Mouse (Mus musculus): ENCODE results near the gene Avpi1. TPM values are rescaled to one million over a fixed set of nuclear protein-coding genes. Genes with fewer than 3 reads are reported as not detected.

Gene Avpi1
- total and polyA plus RNA-seq, 2 experiments from 2014 or later: 9.3 to 11.9 TPM

- Histone ChIP-seq H3K4me2 (ENCODE audit: low read depth, low read length, poor library complexity, severe bottlenecking) (no peak overlapping the region), H3K9ac (replicated peaks; ENCODE audit: low read length, poor library complexity, severe bottlenecking) (no peak overlapping the region), H3K4me3 (ENCODE audit: low read depth, low read length) (no peak overlapping the region), H3K27me3 (ENCODE audit: insufficient read depth, low read length) (no peaks in the 10 kb centered on the region), H3K36me3 (ENCODE audit: insufficient read depth, low read length) (peaks cover 23% of the 10 kb centered on the region), H3K4me1 (ENCODE audit: insufficient read depth, low read length) (peaks cover 10% of the 10 kb centered on the region), H3K9me3 (ENCODE audit: low read length) (no peaks in the 10 kb centered on the region), H3K27ac (ENCODE audit: low read depth, low read length) (no peak overlapping the region)
- DNase-seq (ENCODE audit: low spot score) (no peak), ATAC-seq (ENCODE audit: low FRiP score) (no peak)
- no peak for TF ChIP-seq CTCF (IDR thresholded peaks at IDR 0.05)
- 84% methylated on average over 11 of the region's 11 CpGs for WGBS
Measured at GRCm38 (mm10) chr19:42125501-42126218, 3.2 kb downstream of the Avpi1 start.

GRCm38 (mm10) chr19:42124684-42125083 is 4.2 kb downstream of the Avpi1 start:
- Histone ChIP-seq H3K4me2 (ENCODE audit: low read depth, low read length, poor library complexity, severe bottlenecking) (no peak overlapping the region), H3K4me3 (ENCODE audit: low read depth, low read length) (no peak overlapping the region), H3K27ac (ENCODE audit: low read depth, low read length) (no peak overlapping the region), H3K9ac (replicated peaks; ENCODE audit: low read length, poor library complexity, severe bottlenecking) (no peak overlapping the region), H3K27me3 (ENCODE audit: insufficient read depth, low read length) (no peaks in the 10 kb centered on the region), H3K36me3 (ENCODE audit: insufficient read depth, low read length) (peaks cover 32% of the 10 kb centered on the region), H3K9me3 (ENCODE audit: low read length) (no peaks in the 10 kb centered on the region), H3K4me1 (ENCODE audit: insufficient read depth, low read length) (peaks cover 7% of the 10 kb centered on the region)
- ATAC-seq (ENCODE audit: low FRiP score) (no peak), DNase-seq (ENCODE audit: low spot score) (peak; percentile 20)
- 89% methylated on average over 13 of the region's 13 CpGs for WGBS
- no peak for TF ChIP-seq CTCF (IDR thresholded peaks at IDR 0.05)

GRCm38 (mm10) chr19:42120451-42120850 is 8.4 kb downstream of the Avpi1 start:
- Histone ChIP-seq H3K27ac (ENCODE audit: low read depth, low read length) (no peak overlapping the region), H3K36me3 (ENCODE audit: insufficient read depth, low read length) (peaks cover 54% of the 10 kb centered on the region), H3K9me3 (ENCODE audit: low read length) (no peaks in the 10 kb centered on the region), H3K4me1 (ENCODE audit: insufficient read depth, low read length) (no peaks in the 10 kb centered on the region), H3K27me3 (ENCODE audit: insufficient read depth, low read length) (no peaks in the 10 kb centered on the region), H3K4me2 (ENCODE audit: low read depth, low read length, poor library complexity, severe bottlenecking) (no peak overlapping the region), H3K9ac (replicated peaks; ENCODE audit: low read length, poor library complexity, severe bottlenecking) (no peak overlapping the region), H3K4me3 (ENCODE audit: low read depth, low read length) (no peak overlapping the region)
- ATAC-seq (ENCODE audit: low FRiP score) (no peak), DNase-seq (ENCODE audit: low spot score) (no peak)
- TF ChIP-seq CTCF (IDR thresholded peaks at IDR 0.05): no peak
- 90% methylated on average over 8 of the region's 8 CpGs for WGBS

- H3K9me3 ChIP-seq (ENCODE audit: low read length): no peaks in the 10 kb centered on the region
- H3K4me1 ChIP-seq (ENCODE audit: insufficient read depth, low read length): no peaks in the 10 kb centered on the region
- WGBS: 94% methylated on average over 5 of the region's 5 CpGs
- H3K27me3 ChIP-seq (ENCODE audit: insufficient read depth, low read length): no peaks in the 10 kb centered on the region
- ATAC-seq (ENCODE audit: low FRiP score): no peak
- no peak for DNase-seq (ENCODE audit: low spot score)
- no peak for TF ChIP-seq CTCF (IDR thresholded peaks at IDR 0.05)
- H3K9ac ChIP-seq (replicated peaks; ENCODE audit: low read length, poor library complexity, severe bottlenecking): no peak overlapping the region
- no peak overlapping the region for H3K4me3 ChIP-seq (ENCODE audit: low read depth, low read length)
- H3K36me3 ChIP-seq (ENCODE audit: insufficient read depth, low read length): peaks cover 56% of the 10 kb centered on the region
- no peak overlapping the region for H3K27ac ChIP-seq (ENCODE audit: low read depth, low read length)
- no peak overlapping the region for H3K4me2 ChIP-seq (ENCODE audit: low read depth, low read length, poor library complexity, severe bottlenecking)
Measured at GRCm38 (mm10) chr19:42118596-42118995, 10.3 kb downstream of the Avpi1 start.

GRCm38 (mm10) chr19:42118142-42118541 is 10.7 kb downstream of the Avpi1 start:
- ATAC-seq (ENCODE audit: low FRiP score): no peak
- no peak overlapping the region for H3K27ac ChIP-seq (ENCODE audit: low read depth, low read length)
- H3K9ac ChIP-seq (replicated peaks; ENCODE audit: low read length, poor library complexity, severe bottlenecking): no peak overlapping the region
- no peak for DNase-seq (ENCODE audit: low spot score)
- no peaks in the 10 kb centered on the region for H3K9me3 ChIP-seq (ENCODE audit: low read length)
- no peaks in the 10 kb centered on the region for H3K4me1 ChIP-seq (ENCODE audit: insufficient read depth, low read length)
- H3K36me3 ChIP-seq (ENCODE audit: insufficient read depth, low read length): peaks cover 54% of the 10 kb centered on the region
- no peak for TF ChIP-seq CTCF (IDR thresholded peaks at IDR 0.05)
- no peak overlapping the region for H3K4me3 ChIP-seq (ENCODE audit: low read depth, low read length)
- WGBS: 96% methylated on average over 9 of the region's 9 CpGs
- H3K27me3 ChIP-seq (ENCODE audit: insufficient read depth, low read length): no peaks in the 10 kb centered on the region
- no peak overlapping the region for H3K4me2 ChIP-seq (ENCODE audit: low read depth, low read length, poor library complexity, severe bottlenecking)

- 93% methylated on average over 4 of the region's 4 CpGs for WGBS
- H3K4me1 ChIP-seq (ENCODE audit: insufficient read depth, low read length): no peaks in the 10 kb centered on the region
- ATAC-seq (ENCODE audit: low FRiP score) (no peak), DNase-seq (ENCODE audit: low spot score) (no peak)
- TF ChIP-seq CTCF (IDR thresholded peaks at IDR 0.05): no peak
- H3K27me3 ChIP-seq (ENCODE audit: insufficient read depth, low read length): no peaks in the 10 kb centered on the region
- H3K9ac ChIP-seq (replicated peaks; ENCODE audit: low read length, poor library complexity, severe bottlenecking): no peak overlapping the region
- peaks cover 42% of the 10 kb centered on the region for H3K36me3 ChIP-seq (ENCODE audit: insufficient read depth, low read length)
- no peak overlapping the region for H3K4me3 ChIP-seq (ENCODE audit: low read depth, low read length)
- no peaks in the 10 kb centered on the region for H3K9me3 ChIP-seq (ENCODE audit: low read length)
- no peak overlapping the region for H3K4me2 ChIP-seq (ENCODE audit: low read depth, low read length, poor library complexity, severe bottlenecking)
- H3K27ac ChIP-seq (ENCODE audit: low read depth, low read length): no peak overlapping the region
Measured at GRCm38 (mm10) chr19:42115783-42116335, 13.0 kb downstream of the Avpi1 start.

All from midbrain, postnatal 0 days (tissue).